Mouse (Mus musculus): Measurements from ENCODE around the gene Gm13212. TPM values are rescaled to one million over a fixed set of nuclear protein-coding genes. Genes with fewer than 3 reads are reported as not detected.
A peak's percentile ranks its signal among the peaks of the same experiment; 100 is the strongest.
"Not testable (repeated sequence)": the region's sequence is repeated elsewhere in the genome, so short reads cannot be mapped to it uniquely, and the experiment has no call there.

The Gm13212 gene
- polyA plus RNA-seq, 1 experiment from 2014 or later: 3.6 TPM

- H3K9me3 ChIP-seq (replicated peaks); H3K27ac ChIP-seq (ENCODE audit: poor library complexity, severe bottlenecking); H3K4me1 ChIP-seq (replicated peaks); H3K27me3 ChIP-seq (replicated peaks); H3K9ac ChIP-seq; H3K36me3 ChIP-seq: not testable (repeated sequence)
- 64% methylated on average over 2 of the region's 2 CpGs for WGBS
- Histone ChIP-seq H3K4me2 (peak overlapping the region; percentile 64), H3K4me3 (peak overlapping the region; percentile 49; the same call in 1 of the 2 replicates)
- 0 out of 2 replicates have a peak, but pooled peaks have one; percentile 53 for ATAC-seq (ENCODE audit: insufficient number of reproducible peaks, low FRiP score)
These were observed 1.1 kb downstream of the Gm13212 start for GRCm38 (mm10) chr4:145586046-145586445.

DNA sequence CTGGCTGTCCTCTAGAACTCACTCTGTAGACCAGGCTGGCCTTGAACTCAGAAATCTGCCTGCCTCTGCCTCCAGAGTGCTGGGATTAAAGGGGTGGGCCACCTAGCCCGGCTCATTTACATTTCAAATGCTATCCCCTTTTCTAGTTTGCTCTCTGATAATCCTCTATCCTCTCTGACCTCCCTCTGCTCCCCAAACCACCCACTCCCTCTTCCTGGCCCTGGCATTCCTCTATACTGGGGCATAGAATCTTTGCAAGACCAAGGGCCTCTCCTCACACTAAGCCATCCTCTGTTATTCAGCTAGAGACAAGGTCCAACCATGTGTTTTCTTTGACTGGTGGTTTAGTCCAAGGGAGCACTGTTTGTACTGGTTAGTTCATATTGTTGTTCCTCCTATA lies 9.2 kb downstream of the Gm13212 start:
- peak; percentile 59; the same call in 1 of the 2 replicates for ATAC-seq (ENCODE audit: insufficient number of reproducible peaks, low FRiP score)
- 43% methylated on average over 1 of the region's 1 CpGs for WGBS

GRCm38 (mm10) chr4:145594798-145595197 lies 9.8 kb downstream of the Gm13212 start:
- not testable (repeated sequence) for H3K9ac ChIP-seq; H3K27me3 ChIP-seq (replicated peaks); H3K4me2 ChIP-seq; ATAC-seq (ENCODE audit: insufficient number of reproducible peaks, low FRiP score); H3K4me3 ChIP-seq; H3K27ac ChIP-seq (ENCODE audit: poor library complexity, severe bottlenecking); H3K4me1 ChIP-seq (replicated peaks); H3K9me3 ChIP-seq (replicated peaks)
- peaks cover 14% of the 10 kb centered on the region for H3K36me3 ChIP-seq
- 82% methylated on average over 4 of the region's 4 CpGs for WGBS

More for the DNA sequence above, 9.2 kb downstream of the Gm13212 start:
- H3K9ac ChIP-seq; H3K9me3 ChIP-seq (replicated peaks); H3K4me2 ChIP-seq; H3K4me3 ChIP-seq; H3K27me3 ChIP-seq (replicated peaks); H3K4me1 ChIP-seq (replicated peaks); H3K27ac ChIP-seq (ENCODE audit: poor library complexity, severe bottlenecking): not testable (repeated sequence)
- H3K36me3 ChIP-seq: peaks cover 14% of the 10 kb centered on the region

DNA sequence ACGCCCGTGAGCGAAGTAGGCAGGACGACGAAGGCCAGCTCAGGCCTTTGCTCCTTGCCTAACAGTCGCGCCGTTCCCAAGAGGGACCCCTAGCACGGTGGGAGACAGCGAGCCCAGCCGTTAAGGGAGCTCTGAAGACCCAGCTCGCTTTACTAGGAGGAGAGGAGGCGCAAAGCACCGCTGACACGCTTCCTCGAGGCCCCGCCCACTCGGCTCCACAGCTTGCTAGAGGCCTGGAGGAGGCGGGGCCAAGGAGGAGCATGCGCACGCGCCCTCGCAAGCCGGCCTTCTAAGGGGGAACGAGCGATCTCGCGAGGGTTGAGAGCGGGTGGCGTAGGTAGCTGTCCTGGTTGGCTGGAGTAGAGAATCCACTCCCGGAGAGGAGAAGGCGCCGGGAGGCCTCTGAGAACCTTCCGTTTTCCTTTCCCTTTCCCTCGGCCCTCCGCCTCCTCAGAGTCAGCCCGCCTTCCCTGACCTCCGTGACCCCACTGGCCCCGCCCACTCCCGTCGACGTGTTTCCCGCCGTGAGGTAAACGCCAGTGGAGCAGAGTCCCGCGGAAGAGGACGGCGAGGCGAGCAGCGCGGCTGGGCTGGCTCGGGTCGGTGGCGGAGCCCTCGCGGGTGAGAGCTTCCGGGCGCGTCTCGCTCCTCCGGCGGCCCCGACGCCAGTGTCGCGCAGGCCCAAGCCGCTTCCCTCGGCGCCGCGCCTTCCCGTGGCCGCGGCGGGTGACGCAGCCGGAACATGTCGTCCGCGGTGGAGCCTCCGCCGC lies 55.6 kb downstream of the Gm13212 start:
- not testable (repeated sequence) for ATAC-seq (ENCODE audit: insufficient number of reproducible peaks, low FRiP score); H3K27ac ChIP-seq (ENCODE audit: poor library complexity, severe bottlenecking); H3K4me1 ChIP-seq (replicated peaks); H3K36me3 ChIP-seq; H3K9ac ChIP-seq; H3K27me3 ChIP-seq (replicated peaks)
- H3K4me2 ChIP-seq: peak overlapping the region; percentile 58
- peak overlapping the region; percentile 31 for H3K4me3 ChIP-seq
- peaks cover 11% of the 10 kb centered on the region for H3K9me3 ChIP-seq (replicated peaks)
- 21% methylated on average over 80 of the region's 83 CpGs for WGBS

- not testable (repeated sequence) for H3K36me3 ChIP-seq; H3K9me3 ChIP-seq (replicated peaks); H3K27ac ChIP-seq (ENCODE audit: poor library complexity, severe bottlenecking); H3K4me2 ChIP-seq; H3K4me1 ChIP-seq (replicated peaks); H3K27me3 ChIP-seq (replicated peaks); ATAC-seq (ENCODE audit: insufficient number of reproducible peaks, low FRiP score); H3K9ac ChIP-seq; H3K4me3 ChIP-seq
- 58% methylated on average over 3 of the region's 3 CpGs for WGBS
These were observed 85.4 kb downstream of the Gm13212 start, which contains the start of gene Zfp980 for GRCm38 (mm10) chr4:145670385-145670784. Gene Zfp980, plus strand, starts transcription at chr4:145670685.

GRCm38 (mm10) chr4:145674286-145674780 lies 89.4 kb downstream of the Gm13212 start:
- not testable (repeated sequence) for H3K4me3 ChIP-seq
- 49% methylated on average over 2 of the region's 2 CpGs for WGBS

More at GRCm38 (mm10) chr4:145674286-145674780, 89.4 kb downstream of the Gm13212 start:
- H3K36me3 ChIP-seq; H3K27ac ChIP-seq (ENCODE audit: poor library complexity, severe bottlenecking); H3K9ac ChIP-seq; H3K4me1 ChIP-seq (replicated peaks); H3K4me2 ChIP-seq; ATAC-seq (ENCODE audit: insufficient number of reproducible peaks, low FRiP score); H3K27me3 ChIP-seq (replicated peaks); H3K9me3 ChIP-seq (replicated peaks): not testable (repeated sequence)

Other genes starting within 250 kb of the Gm13212 start
- gene Zfp990, start 74.4 kb upstream of the Gm13212 start, polyA plus RNA-seq (2016; fragmentation: Nextera tagmentation; extraction: Ambion mirVana): not detected in 2 replicates
- not detected in 2 replicates for gene Zfp980, start 85.5 kb downstream of the Gm13212 start, polyA plus RNA-seq (2016; fragmentation: Nextera tagmentation; extraction: Ambion mirVana)